Mouse (Mus musculus): ENCODE results near the gene Crcp. TPM values are rescaled to one million over a fixed set of nuclear protein-coding genes. Genes with fewer than 3 reads are reported as not detected.

The Crcp gene
- polyA plus RNA-seq, 1 experiment: 30.1 TPM

- TF ChIP-seq CTCF (IDR thresholded peaks at IDR 0.05; ENCODE audit: low read depth, low read length) (no peak), POLR2A (IDR thresholded peaks at IDR 0.05; ENCODE audit: borderline replicate concordance, low read depth, low read length) (no peak)
- H3K4me3 ChIP-seq (ENCODE audit: insufficient read depth, low read length): no peak overlapping the region
- no peak overlapping the region for H3K27ac ChIP-seq (ENCODE audit: insufficient read depth, low read depth, low read length)
- H3K4me1 ChIP-seq (ENCODE audit: control insufficient read depth, insufficient read depth, low read length): peaks cover 37% of the 10 kb centered on the region
These were observed 58.9 kb downstream of the Crcp start for GRCm38 (mm10) chr5:130088008-130088407.

- peaks cover 37% of the 10 kb centered on the region for H3K4me1 ChIP-seq (ENCODE audit: control insufficient read depth, insufficient read depth, low read length)
- H3K4me3 ChIP-seq (ENCODE audit: insufficient read depth, low read length): no peak overlapping the region
- 0 out of 2 replicates have a peak overlapping the region, but pooled peaks have one; percentile 91 for H3K27ac ChIP-seq (ENCODE audit: insufficient read depth, low read depth, low read length)
- TF ChIP-seq POLR2A (IDR thresholded peaks at IDR 0.05; ENCODE audit: borderline replicate concordance, low read depth, low read length): no peak
- TF ChIP-seq CTCF (IDR thresholded peaks at IDR 0.05; ENCODE audit: low read depth, low read length): no peak
These were observed 59.5 kb downstream of the Crcp start for GRCm38 (mm10) chr5:130088612-130089011.

- peak overlapping the region; percentile 91 for H3K27ac ChIP-seq (ENCODE audit: insufficient read depth, low read depth, low read length)
- H3K4me3 ChIP-seq (ENCODE audit: insufficient read depth, low read length): peak overlapping the region; percentile 39
- peaks cover 37% of the 10 kb centered on the region for H3K4me1 ChIP-seq (ENCODE audit: control insufficient read depth, insufficient read depth, low read length)
- TF ChIP-seq CTCF (IDR thresholded peaks at IDR 0.05; ENCODE audit: low read depth, low read length): no peak
- TF ChIP-seq POLR2A (IDR thresholded peaks at IDR 0.05; ENCODE audit: borderline replicate concordance, low read depth, low read length): no peak
These were observed 60.1 kb downstream of the Crcp start for GRCm38 (mm10) chr5:130089177-130089576.

- Histone ChIP-seq H3K4me1 (ENCODE audit: control insufficient read depth, insufficient read depth, low read length) (peaks cover 37% of the 10 kb centered on the region), H3K27ac (ENCODE audit: insufficient read depth, low read depth, low read length) (peak overlapping the region; percentile 91), H3K4me3 (ENCODE audit: insufficient read depth, low read length) (peak overlapping the region; percentile 39)
- TF ChIP-seq CTCF (IDR thresholded peaks at IDR 0.05; ENCODE audit: low read depth, low read length): no peak
- TF ChIP-seq POLR2A (IDR thresholded peaks at IDR 0.05; ENCODE audit: borderline replicate concordance, low read depth, low read length): no peak
These were observed 60.7 kb downstream of the Crcp start for GRCm38 (mm10) chr5:130089626-130090393.

- H3K27ac ChIP-seq (ENCODE audit: insufficient read depth, low read depth, low read length): no peak overlapping the region
- TF ChIP-seq CTCF (IDR thresholded peaks at IDR 0.05; ENCODE audit: low read depth, low read length): peak; percentile 46; the same call in 1 of the 2 replicates
- TF ChIP-seq POLR2A (IDR thresholded peaks at IDR 0.05; ENCODE audit: borderline replicate concordance, low read depth, low read length): no peak
- peaks cover 19% of the 10 kb centered on the region for H3K4me1 ChIP-seq (ENCODE audit: control insufficient read depth, insufficient read depth, low read length)
- no peak overlapping the region for H3K4me3 ChIP-seq (ENCODE audit: insufficient read depth, low read length)
These were observed 67.7 kb downstream of the Crcp start for GRCm38 (mm10) chr5:130096754-130097153.

- Histone ChIP-seq H3K27ac (ENCODE audit: insufficient read depth, low read depth, low read length) (no peak overlapping the region), H3K4me3 (ENCODE audit: insufficient read depth, low read length) (no peak overlapping the region), H3K4me1 (ENCODE audit: control insufficient read depth, insufficient read depth, low read length) (peaks cover 11% of the 10 kb centered on the region)
- TF ChIP-seq CTCF (IDR thresholded peaks at IDR 0.05; ENCODE audit: low read depth, low read length) (no peak), POLR2A (IDR thresholded peaks at IDR 0.05; ENCODE audit: borderline replicate concordance, low read depth, low read length) (no peak)
These were observed 68.7 kb downstream of the Crcp start for GRCm38 (mm10) chr5:130097837-130098236.

- TF ChIP-seq POLR2A (IDR thresholded peaks at IDR 0.05; ENCODE audit: borderline replicate concordance, low read depth, low read length) (no peak), CTCF (IDR thresholded peaks at IDR 0.05; ENCODE audit: low read depth, low read length) (no peak)
- Histone ChIP-seq H3K4me1 (ENCODE audit: control insufficient read depth, insufficient read depth, low read length) (peaks cover 4% of the 10 kb centered on the region; the same call in 1 of the 2 replicates), H3K4me3 (ENCODE audit: insufficient read depth, low read length) (no peak overlapping the region), H3K27ac (ENCODE audit: insufficient read depth, low read depth, low read length) (no peak overlapping the region)
These were observed 72.6 kb downstream of the Crcp start for GRCm38 (mm10) chr5:130101724-130102123.

- Histone ChIP-seq H3K4me1 (ENCODE audit: control insufficient read depth, insufficient read depth, low read length) (no peaks in the 10 kb centered on the region), H3K4me3 (ENCODE audit: insufficient read depth, low read length) (no peak overlapping the region), H3K27ac (ENCODE audit: insufficient read depth, low read depth, low read length) (no peak overlapping the region)
- no peak for TF ChIP-seq CTCF (IDR thresholded peaks at IDR 0.05; ENCODE audit: low read depth, low read length)
- TF ChIP-seq POLR2A (IDR thresholded peaks at IDR 0.05; ENCODE audit: borderline replicate concordance, low read depth, low read length): no peak
These were observed 80.3 kb downstream of the Crcp start for GRCm38 (mm10) chr5:130109348-130109747.

Other genes with a start within 250 kb of the Crcp start
- gene Psph, start 241.8 kb upstream of the Crcp start, polyA plus RNA-seq (2012; ENCODE audit: insufficient read depth, insufficient read length, missing spikeins): 7.5 and 7.9 TPM in 2 replicates
- gene Sumf2, start 182.3 kb upstream of the Crcp start, polyA plus RNA-seq (2012; ENCODE audit: insufficient read depth, insufficient read length, missing spikeins): 15.4 and 20.5 TPM in 2 replicates
- 253 and 308 TPM in 2 replicates for gene Chchd2, start 141.8 kb upstream of the Crcp start, polyA plus RNA-seq (2012; ENCODE audit: insufficient read depth, insufficient read length, missing spikeins)
- gene Zbed5, start 133.6 kb upstream of the Crcp start, polyA plus RNA-seq (2012; ENCODE audit: insufficient read depth, insufficient read length, missing spikeins): 0.95 TPM in 1 of 2 replicates, not detected in the other
- 0.29 and 0.51 TPM in 2 replicates for gene Phkg1, start 130.7 kb upstream of the Crcp start, polyA plus RNA-seq (2012; ENCODE audit: insufficient read depth, insufficient read length, missing spikeins)
- gene Nupr1l, start 120.8 kb upstream of the Crcp start, polyA plus RNA-seq (2012; ENCODE audit: insufficient read depth, insufficient read length, missing spikeins): 2.9 and 4.5 TPM in 2 replicates
- gene Vkorc1l1, start 87.3 kb upstream of the Crcp start, polyA plus RNA-seq (2012; ENCODE audit: insufficient read depth, insufficient read length, missing spikeins): 16.5 and 17.7 TPM in 2 replicates
- 340 and 349 TPM in 2 replicates for gene Gusb, start 26.2 kb upstream of the Crcp start, polyA plus RNA-seq (2012; ENCODE audit: insufficient read depth, insufficient read length, missing spikeins)
- gene Asl, start within 50 bp of the Crcp start, polyA plus RNA-seq (2012; ENCODE audit: insufficient read depth, insufficient read length, missing spikeins): 72.7 and 80.7 TPM in 2 replicates
- gene Tpst1, start 44.0 kb downstream of the Crcp start, polyA plus RNA-seq (2012; ENCODE audit: insufficient read depth, insufficient read length, missing spikeins): 14.7 and 15.5 TPM in 2 replicates
- gene Kctd7, start 115.6 kb downstream of the Crcp start, polyA plus RNA-seq (2012; ENCODE audit: insufficient read depth, insufficient read length, missing spikeins): 4.8 and 5.8 TPM in 2 replicates
- gene Rabgef1, start 142.5 kb downstream of the Crcp start, polyA plus RNA-seq (2012; ENCODE audit: insufficient read depth, insufficient read length, missing spikeins): 22.3 and 25.4 TPM in 2 replicates
- gene Tmem248, start 187.8 kb downstream of the Crcp start, polyA plus RNA-seq (2012; ENCODE audit: insufficient read depth, insufficient read length, missing spikeins): 30.3 and 33.4 TPM in 2 replicates
- 87.1 and 111 TPM in 2 replicates for gene Sbds, start 226.2 kb downstream of the Crcp start, polyA plus RNA-seq (2012; ENCODE audit: insufficient read depth, insufficient read length, missing spikeins)
- gene Tyw1, start 226.3 kb downstream of the Crcp start, polyA plus RNA-seq (2012; ENCODE audit: insufficient read depth, insufficient read length, missing spikeins): 12.3 and 12.7 TPM in 2 replicates

Data from bone marrow macrophage, adult 2 months (primary cell).